Mouse (Mus musculus) MEL (cell line): ENCODE results near the gene Myo18b. TPM values are rescaled to one million over a fixed set of nuclear protein-coding genes. Genes with fewer than 3 reads are reported as not detected.

Experiments used
- DNase-seq: peaks from one replicate; pipeline ENCODE4 v3.0.0; 2011; ENCODE audit warnings: low read depth, low spot score
- H3K27ac ChIP-seq: 2 replicates; pipeline ENCODE4 v1.5.1; 2012; ENCODE audit warnings: low read depth, mild to moderate bottlenecking, control low read depth, low read length, moderate library complexity; ENCODE audit not compliant: control insufficient read depth
- H3K27me3 ChIP-seq, 2 experiments: fragments of 150-350 bp in 1 of 2; sonication (generic) in 1 of 2; 2 replicates each; pipeline ENCODE4 v1.6.1; 2012; ENCODE audit warnings: low read length in 2 of 2, mild to moderate bottlenecking in 2 of 2, improper control_type of control experiment in 1 of 2, moderate library complexity in 1 of 2; ENCODE audit not compliant: insufficient read depth in 2 of 2, control insufficient read depth in 1 of 2
- H3K36me3 ChIP-seq, 2 experiments: 2 replicates each; pipeline ENCODE4 v1.6.1; 2012 to 2014; ENCODE audit warnings: low read length in 2 of 2, improper control_type of control experiment in 1 of 2, inconsistent platforms in 1 of 2, mild to moderate bottlenecking in 1 of 2; ENCODE audit not compliant: insufficient read depth in 2 of 2, control insufficient read depth in 1 of 2
- H3K4me1 ChIP-seq, 2 experiments: fragments of 150-350 bp in 1 of 2; sonication (generic) in 1 of 2; 2 replicates each; pipeline ENCODE4 v1.6.1; 2012; ENCODE audit warnings: low read length in 2 of 2, improper control_type of control experiment in 1 of 2, mild to moderate bottlenecking in 1 of 2; ENCODE audit not compliant: insufficient read depth in 2 of 2, control insufficient read depth in 1 of 2
- H3K4me3 ChIP-seq, 2 experiments: fragments of 150-350 bp in 1 of 2; sonication (generic) in 1 of 2; 2 replicates each; pipeline ENCODE4 v1.5.1; 2012; ENCODE audit warnings: low read depth in 2 of 2, low read length in 2 of 2, mild to moderate bottlenecking in 2 of 2, moderate library complexity in 2 of 2, control low read depth in 1 of 2, improper control_type of control experiment in 1 of 2; ENCODE audit not compliant: control insufficient read depth in 1 of 2, insufficient read depth in 1 of 2
- H3K79me2 ChIP-seq: 2 replicates; pipeline ENCODE4 v1.6.1; 2012; ENCODE audit warnings: mild to moderate bottlenecking, low read length, moderate library complexity; ENCODE audit not compliant: control insufficient read depth, poor library complexity, insufficient read depth
- H3K9ac ChIP-seq: 2 replicates; pipeline ENCODE4 v1.6.1; 2012; ENCODE audit warnings: low read depth, mild to moderate bottlenecking, control low read depth, low read length, moderate library complexity; ENCODE audit not compliant: control insufficient read depth, poor library complexity, severe bottlenecking
- H3K9me3 ChIP-seq: fragments of 150-350 bp; sonication (generic); replicated peaks from 2 replicates; pipeline ENCODE4 v1.6.1; 2012; ENCODE audit warnings: mild to moderate bottlenecking, low read length, improper control_type of control experiment, moderate library complexity; ENCODE audit not compliant: insufficient read depth
- BHLHE40 ChIP-seq: IDR thresholded peaks from 2 replicates; pipeline ENCODE4 v1.6.1; 2012; ENCODE audit warnings: low read depth, mild to moderate bottlenecking, inconsistent platforms, low read length, improper control_type of control experiment, borderline replicate concordance
- CHD1 ChIP-seq: IDR thresholded peaks from 2 replicates; pipeline ENCODE4 v1.6.1; 2012; ENCODE audit warnings: low read depth, mild to moderate bottlenecking, inconsistent platforms, low read length, improper control_type of control experiment
- ETS1 ChIP-seq: IDR thresholded peaks from 2 replicates; pipeline ENCODE4 v1.6.1; 2012; ENCODE audit warnings: low read depth, mild to moderate bottlenecking, inconsistent platforms, low read length, improper control_type of control experiment, moderate library complexity
- GABPA ChIP-seq: IDR thresholded peaks from 2 replicates; pipeline ENCODE4 v1.6.1; 2012; ENCODE audit warnings: low read depth, mild to moderate bottlenecking, inconsistent platforms, low read length, improper control_type of control experiment, moderate library complexity
- HCFC1 ChIP-seq: IDR thresholded peaks from 2 replicates; pipeline ENCODE4 v1.6.1; 2012; ENCODE audit warnings: low read depth, mild to moderate bottlenecking, inconsistent platforms, low read length, improper control_type of control experiment, moderate library complexity
- KAT2A ChIP-seq: conservative IDR thresholded peaks from 2 replicates; pipeline ENCODE4 v1.6.1; 2012; ENCODE audit warnings: low read depth, low read length, improper control_type of control experiment, inconsistent platforms
- MAFK ChIP-seq: IDR thresholded peaks from 2 replicates; pipeline ENCODE4 v1.6.1; 2011; ENCODE audit warnings: low read depth, mild to moderate bottlenecking, low read length, improper control_type of control experiment, borderline replicate concordance
- MEF2A ChIP-seq: IDR thresholded peaks from 2 replicates; pipeline ENCODE4 v1.6.1; 2014; ENCODE audit warnings: low read depth, mild to moderate bottlenecking, inconsistent platforms, low read length, improper control_type of control experiment; ENCODE audit not compliant: poor library complexity, insufficient replicate concordance, severe bottlenecking; ENCODE audit errors: extremely low read depth
- MYB ChIP-seq: IDR thresholded peaks from 2 replicates; pipeline ENCODE4 v1.6.1; 2011; ENCODE audit warnings: mild to moderate bottlenecking, low read depth, low read length, improper control_type of control experiment
- MYC ChIP-seq: IDR thresholded peaks from 2 replicates; pipeline ENCODE4 v1.6.1; 2011; ENCODE audit warnings: low read depth, mild to moderate bottlenecking, low read length, improper control_type of control experiment, moderate library complexity
- NELFE ChIP-seq: IDR thresholded peaks from 2 replicates; pipeline ENCODE4 v1.6.1; 2011; ENCODE audit warnings: low read depth, low read length, improper control_type of control experiment
- POLR2A ChIP-seq, 2 experiments: IDR thresholded peaks; 2 replicates each; pipeline ENCODE4 v1.6.1; 2011 to 2012; ENCODE audit warnings: low read length in 2 of 2, mild to moderate bottlenecking in 2 of 2, control low read depth in 1 of 2, improper control_type of control experiment in 1 of 2, low read depth in 1 of 2, moderate library complexity in 1 of 2; ENCODE audit not compliant: control insufficient read depth in 1 of 2, insufficient read depth in 1 of 2, poor library complexity in 1 of 2
- POLR2AphosphoS5 ChIP-seq: IDR thresholded peaks from 2 replicates; pipeline ENCODE4 v1.6.1; 2012; ENCODE audit warnings: low read depth, borderline replicate concordance, mild to moderate bottlenecking, inconsistent platforms, low read length, moderate library complexity, mixed read lengths
- TBP ChIP-seq: IDR thresholded peaks from 2 replicates; pipeline ENCODE4 v1.8.0; 2011; ENCODE audit warnings: low read depth, low read length, improper control_type of control experiment
- UBTF ChIP-seq: IDR thresholded peaks from 2 replicates; pipeline ENCODE4 v1.6.1; 2012; ENCODE audit warnings: low read depth, mild to moderate bottlenecking, inconsistent platforms, low read length, improper control_type of control experiment, moderate library complexity, borderline replicate concordance; ENCODE audit not compliant: insufficient read depth
- USF1 ChIP-seq: IDR thresholded peaks from 2 replicates; pipeline ENCODE4 v1.6.1; 2014; ENCODE audit warnings: low read depth, mild to moderate bottlenecking, inconsistent platforms, low read length, improper control_type of control experiment, moderate library complexity
- USF2 ChIP-seq, 2 experiments: IDR thresholded peaks; 2 replicates each; pipeline ENCODE4 v1.6.1; 2011 to 2012; ENCODE audit warnings: improper control_type of control experiment in 2 of 2, low read length in 2 of 2, borderline replicate concordance in 1 of 2, inconsistent platforms in 1 of 2, low read depth in 1 of 2, mild to moderate bottlenecking in 1 of 2; ENCODE audit not compliant: insufficient read depth in 1 of 2
- polyA plus RNA-seq, 2 experiments: library from polyadenylated mRNA; stranded (reverse) in 1 of 2; unstranded in 1 of 2; fragments of >175 nt in 1 of 2; fragments of >200 nt in 1 of 2; gene quantifications; 2 replicates each; pipeline versions ENCODE4 v1.2.1 to v1.2.4; 2012; ENCODE audit warnings: low replicate concordance in 2 of 2, low read depth in 1 of 2; ENCODE audit not compliant: insufficient read length in 2 of 2, insufficient read depth in 1 of 2, missing spikeins in 1 of 2
- total RNA-seq: library from RNA; depleted of rRNA; stranded (reverse); fragments of 300-350 nt; gene quantifications from 2 replicates; pipeline ENCODE4 v1.2.3, GENCODE M21; 2012

Gene Myo18b
- total and polyA plus RNA-seq, 3 experiments: not detected

- TF ChIP-seq MEF2A: no peak
- no peak for TF ChIP-seq USF1
- TF ChIP-seq POLR2A (IDR thresholded peaks at IDR 0.05; ENCODE audit: control insufficient read depth in 1 of 2, insufficient read depth in 1 of 2, low read depth in 1 of 2, low read length in 2 of 2, poor library complexity in 1 of 2): no peak
- no peak for TF ChIP-seq ETS1
- TF ChIP-seq POLR2AphosphoS5: no peak
- no peak for DNase-seq
- Histone ChIP-seq H3K4me1 (no peaks in the 10 kb centered on the region), H3K36me3 (no peaks in the 10 kb centered on the region), H3K9me3 (no peaks in the 10 kb centered on the region), H3K27ac (no peak overlapping the region), H3K4me3 (no peak overlapping the region), H3K79me2 (no peaks in the 10 kb centered on the region), H3K9ac (no peak overlapping the region), H3K27me3 (no peaks in the 10 kb centered on the region)
Observed at GRCm38 (mm10) chr5:112907504-112907903, 11.3 kb upstream of the Myo18b start.

GRCm38 (mm10) chr5:112893462-112894060 is 2.6 kb downstream of the Myo18b start:
- no peaks in the 10 kb centered on the region for H3K27me3 ChIP-seq
- no peak overlapping the region for H3K27ac ChIP-seq
- no peaks in the 10 kb centered on the region for H3K79me2 ChIP-seq
- no peak for DNase-seq
- H3K9me3 ChIP-seq: no peaks in the 10 kb centered on the region
- no peak overlapping the region for H3K4me3 ChIP-seq
- TF ChIP-seq TBP (no peak), MYB (no peak), KAT2A (no peak), GABPA (no peak), CHD1 (no peak), NELFE (no peak), MAFK (no peak), BHLHE40 (no peak), UBTF (no peak), POLR2A (IDR thresholded peaks at IDR 0.05; ENCODE audit: control insufficient read depth in 1 of 2, insufficient read depth in 1 of 2, low read depth in 1 of 2, low read length in 2 of 2, poor library complexity in 1 of 2) (no peak), USF2 (IDR thresholded peaks at IDR 0.05; ENCODE audit: borderline replicate concordance in 1 of 2, insufficient read depth in 1 of 2, low read depth in 1 of 2, low read length in 2 of 2) (no peak), HCFC1 (no peak), MYC (no peak)
- no peak overlapping the region for H3K9ac ChIP-seq
- H3K36me3 ChIP-seq: no peaks in the 10 kb centered on the region
- H3K4me1 ChIP-seq: no peaks in the 10 kb centered on the region
